Mouse (Mus musculus) fibroblast of lung, adult 2 months (primary cell): Measurements from ENCODE around the gene Tex44.

Source experiments
- DNase-seq: peaks from one replicate; pipeline ENCODE4 v3.0.0-alpha.2; 2011; ENCODE audit warnings: low read depth

The Tex44 gene

GRCm38 (mm10) chr1:86426128-86426527, at the start of gene Tex44, which contains the start of gene Nmur1:
Tex44 (plus strand) TSS chr1:86426329.
Nmur1 (minus strand) TSS chr1:86426228.
- no peak for DNase-seq

- DNase-seq = no peak
Measured at GRCm38 (mm10) chr1:86376354-86376753, 49.8 kb upstream of the Tex44 start.

GRCm38 (mm10) chr1:86378662-86379061, 47.5 kb upstream of the Tex44 start:
- no peak for DNase-seq

GRCm38 (mm10) chr1:86379161-86379569, 47.0 kb upstream of the Tex44 start:
- DNase-seq = no peak

GRCm38 (mm10) chr1:86381027-86381426, 45.1 kb upstream of the Tex44 start:
- no peak for DNase-seq

- DNase-seq = no peak
Measured at GRCm38 (mm10) chr1:86389230-86389629, 36.9 kb upstream of the Tex44 start.

GRCm38 (mm10) chr1:86391425-86391824, 34.7 kb upstream of the Tex44 start:
- DNase-seq = no peak

GRCm38 (mm10) chr1:86393219-86393618, 32.9 kb upstream of the Tex44 start:
- no peak for DNase-seq

- no peak for DNase-seq
Measured at GRCm38 (mm10) chr1:86394246-86394645, 31.9 kb upstream of the Tex44 start.

- DNase-seq = no peak
Measured at GRCm38 (mm10) chr1:86395897-86396296, 30.2 kb upstream of the Tex44 start.

- no peak for DNase-seq
Measured at GRCm38 (mm10) chr1:86397621-86398020, 28.5 kb upstream of the Tex44 start.

- no peak for DNase-seq
Measured at GRCm38 (mm10) chr1:86398222-86398621, 27.9 kb upstream of the Tex44 start.

- no peak for DNase-seq
Measured at GRCm38 (mm10) chr1:86399322-86399721, 26.8 kb upstream of the Tex44 start.

GRCm38 (mm10) chr1:86400096-86400754, 25.9 kb upstream of the Tex44 start:
- DNase-seq = no peak

GRCm38 (mm10) chr1:86404834-86405233, 21.3 kb upstream of the Tex44 start:
- no peak for DNase-seq

- DNase-seq = no peak
Measured at GRCm38 (mm10) chr1:86406313-86406712, 19.8 kb upstream of the Tex44 start.

GRCm38 (mm10) chr1:86406914-86407313, 19.2 kb upstream of the Tex44 start:
- DNase-seq = no peak

GRCm38 (mm10) chr1:86408515-86408914, 17.6 kb upstream of the Tex44 start:
- DNase-seq = no peak

GRCm38 (mm10) chr1:86409476-86409875, 16.7 kb upstream of the Tex44 start:
- DNase-seq = no peak

- no peak for DNase-seq
Measured at GRCm38 (mm10) chr1:86414715-86415114, 11.4 kb upstream of the Tex44 start.

GRCm38 (mm10) chr1:86415144-86415543, 11.0 kb upstream of the Tex44 start:
- DNase-seq = no peak

GRCm38 (mm10) chr1:86415612-86416184, 10.4 kb upstream of the Tex44 start:
- no peak for DNase-seq

- no peak for DNase-seq
Measured at GRCm38 (mm10) chr1:86416321-86416720, 9.8 kb upstream of the Tex44 start.

GRCm38 (mm10) chr1:86421007-86421406, 5.1 kb upstream of the Tex44 start:
- DNase-seq = no peak
